Mouse (Mus musculus) spleen, adult 2 months (tissue): ENCODE measurements around the gene Bax.
A peak's percentile ranks its signal among the peaks of the same experiment; 100 is the strongest.

Experiments used
- CTCF ChIP-seq: fragments of 200-500 bp; IDR thresholded peaks from 2 replicates; pipeline ENCODE4 v1.5.1; 2011; ENCODE audit warnings: mild to moderate bottlenecking, inconsistent platforms; ENCODE audit not compliant: insufficient read depth, insufficient read length, insufficient replicate concordance; ENCODE audit errors: extremely low read depth
- POLR2A ChIP-seq: fragments of 200-500 bp; IDR thresholded peaks from 2 replicates; pipeline ENCODE4 v1.6.1; 2011; ENCODE audit warnings: low read depth, low read length, inconsistent platforms

- TF ChIP-seq CTCF (peak; percentile 24; the same call in 1 of the 2 replicates), POLR2A (no peak)
These were observed 19.2 kb downstream of the Bax start for GRCm38 (mm10) chr7:45447325-45447990.
